Mouse (Mus musculus) heart, embryonic 13.5 days (tissue): ENCODE measurements around the gene Cpn2. TPM values are rescaled to one million over a fixed set of nuclear protein-coding genes. Genes with fewer than 3 reads are reported as not detected.

ENCODE experiments used
- ATAC-seq: fragments of 200-750 bp; cut with Nextera tagmentation; 2 replicates; pipeline ENCODE4 v1.8.0; 2017; ENCODE audit warnings: moderate TSS enrichment; ENCODE audit not compliant: insufficient number of reproducible peaks, low FRiP score, low TSS enrichment; ENCODE audit errors: extremely low read depth
- H3K27ac ChIP-seq: fragments of 300-500 bp; sonication (generic); replicated peaks from 2 replicates; pipeline ENCODE4 v1.5.1; 2015; ENCODE audit warnings: moderate library complexity, mild to moderate bottlenecking, inconsistent platforms
- H3K27me3 ChIP-seq: fragments of 300-500 bp; sonication (generic); replicated peaks from 2 replicates; pipeline ENCODE4 v1.6.1; 2015; ENCODE audit warnings: mild to moderate bottlenecking, inconsistent platforms
- H3K36me3 ChIP-seq: fragments of 300-500 bp; sonication (generic); 2 replicates; pipeline ENCODE4 v1.6.1; 2015; ENCODE audit warnings: mild to moderate bottlenecking, inconsistent platforms
- H3K4me1 ChIP-seq: fragments of 300-500 bp; sonication (generic); 2 replicates; pipeline ENCODE4 v1.6.1; 2015; ENCODE audit warnings: inconsistent platforms
- H3K4me2 ChIP-seq: fragments of 300-500 bp; sonication (generic); 2 replicates; pipeline ENCODE4 v1.6.1; 2015; ENCODE audit warnings: inconsistent platforms, mild to moderate bottlenecking, moderate library complexity
- H3K4me3 ChIP-seq: fragments of 300-500 bp; sonication (generic); 2 replicates; pipeline ENCODE4 v1.5.1; 2015; ENCODE audit warnings: moderate library complexity, mild to moderate bottlenecking, inconsistent platforms
- H3K9ac ChIP-seq: fragments of 300-500 bp; sonication (generic); 2 replicates; pipeline ENCODE4 v1.6.1; 2015; ENCODE audit warnings: inconsistent platforms, mild to moderate bottlenecking, moderate library complexity
- H3K9me3 ChIP-seq: fragments of 300-500 bp; sonication (generic); 2 replicates; pipeline ENCODE4 v1.6.1; 2016; ENCODE audit warnings: inconsistent platforms
- WGBS: fragments of 180-500 bp; shearing (Covaris S2); methylation state at CpG from one replicate; pipeline ENCODE4 v1.1.7; 2015; ENCODE audit warnings: mixed read lengths; 5-methylcytosine and 5-hydroxymethylcytosine counted together
- polyA plus RNA-seq: library from polyadenylated mRNA; unstranded; fragments of >200 nt; fragmentation: Nextera tagmentation; extraction: Ambion mirVana; gene quantifications from 2 replicates; pipeline ENCODE4 v1.2.1, GENCODE M21; 2015

The Cpn2 gene
- polyA plus RNA-seq, 1 experiment from 2014 or later: not detected

DNA sequence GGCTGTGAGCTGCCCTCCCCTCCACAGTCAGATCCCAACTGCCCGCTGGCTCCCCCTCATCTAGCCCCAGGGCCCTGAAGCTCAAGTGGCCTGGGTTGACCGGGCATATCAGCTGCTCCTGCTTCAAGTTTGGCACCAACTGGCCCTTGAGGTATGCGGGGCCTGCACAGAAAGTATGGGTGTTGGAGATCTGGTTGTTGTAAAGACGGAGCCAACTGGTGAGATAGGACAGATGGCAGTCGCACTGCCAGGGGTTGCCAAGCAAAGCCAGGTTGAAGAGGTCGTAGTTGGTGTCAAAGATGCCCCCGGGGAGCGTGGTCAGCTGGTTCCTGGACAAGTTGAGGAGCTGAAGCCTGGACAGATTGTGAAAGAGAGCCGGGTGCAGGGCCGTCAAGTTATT lies 7.9 kb downstream of the Cpn2 start:
- 62% methylated on average over 10 of the region's 10 CpGs for WGBS
- Histone ChIP-seq H3K36me3 (no peaks in the 10 kb centered on the region), H3K9me3 (no peaks in the 10 kb centered on the region), H3K9ac (no peak overlapping the region), H3K27ac (no peak overlapping the region), H3K27me3 (peaks cover 9% of the 10 kb centered on the region), H3K4me1 (peaks cover 12% of the 10 kb centered on the region), H3K4me2 (no peak overlapping the region), H3K4me3 (no peak overlapping the region)
- ATAC-seq: no peak

- 84% methylated on average over 7 of the region's 7 CpGs for WGBS
- H3K4me3 ChIP-seq: no peak overlapping the region
- ATAC-seq: no peak
- H3K36me3 ChIP-seq: no peaks in the 10 kb centered on the region
- no peak overlapping the region for H3K4me2 ChIP-seq
- H3K9me3 ChIP-seq: no peaks in the 10 kb centered on the region
- H3K4me1 ChIP-seq: peaks cover 12% of the 10 kb centered on the region
- H3K27me3 ChIP-seq: peaks cover 7% of the 10 kb centered on the region
- H3K9ac ChIP-seq: no peak overlapping the region
- H3K27ac ChIP-seq: no peak overlapping the region
These were observed 8.9 kb downstream of the Cpn2 start for GRCm38 (mm10) chr16:30258441-30258840.

GRCm38 (mm10) chr16:30257718-30258117 lies 9.6 kb downstream of the Cpn2 start:
- H3K9me3 ChIP-seq: no peaks in the 10 kb centered on the region
- H3K4me2 ChIP-seq: no peak overlapping the region
- H3K9ac ChIP-seq: no peak overlapping the region
- H3K4me1 ChIP-seq: peaks cover 12% of the 10 kb centered on the region
- H3K27me3 ChIP-seq: peaks cover 13% of the 10 kb centered on the region
- 51% methylated on average over 9 of the region's 9 CpGs for WGBS
- H3K4me3 ChIP-seq: no peak overlapping the region
- no peaks in the 10 kb centered on the region for H3K36me3 ChIP-seq
- no peak overlapping the region for H3K27ac ChIP-seq
- ATAC-seq: no peak

- Histone ChIP-seq H3K4me2 (no peak overlapping the region), H3K36me3 (no peaks in the 10 kb centered on the region), H3K27ac (no peak overlapping the region), H3K4me1 (peaks cover 19% of the 10 kb centered on the region), H3K27me3 (peaks cover 27% of the 10 kb centered on the region), H3K4me3 (no peak overlapping the region), H3K9ac (no peak overlapping the region), H3K9me3 (no peaks in the 10 kb centered on the region)
- WGBS: 62% methylated on average over 7 of the region's 7 CpGs
- no peak for ATAC-seq
These were observed 12.2 kb downstream of the Cpn2 start for GRCm38 (mm10) chr16:30255061-30255460.

DNA sequence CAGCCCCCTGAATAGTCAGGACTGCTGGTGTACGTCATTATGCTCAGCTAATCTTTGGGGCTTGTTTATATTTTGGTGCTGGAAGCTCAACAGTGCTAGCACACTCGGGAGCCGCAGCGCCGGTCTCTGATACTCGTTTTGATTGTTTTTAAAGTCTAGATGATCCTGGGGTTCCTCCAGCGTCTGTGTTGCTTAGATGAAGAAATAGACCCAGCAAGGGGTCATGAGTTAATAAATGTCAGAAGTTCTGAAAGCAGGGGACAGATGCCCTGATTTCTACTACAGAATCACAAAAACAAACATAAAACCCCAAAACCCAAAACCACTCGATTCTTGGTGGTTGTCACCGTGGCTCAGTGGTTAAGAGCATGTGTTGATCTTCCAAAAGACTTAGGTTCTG lies 13.4 kb downstream of the Cpn2 start:
- no peaks in the 10 kb centered on the region for H3K9me3 ChIP-seq
- H3K4me2 ChIP-seq: no peak overlapping the region
- WGBS: 60% methylated on average over 9 of the region's 9 CpGs
- H3K4me1 ChIP-seq: peaks cover 19% of the 10 kb centered on the region
- no peak overlapping the region for H3K4me3 ChIP-seq
- no peaks in the 10 kb centered on the region for H3K36me3 ChIP-seq
- no peak for ATAC-seq
- H3K27me3 ChIP-seq: peaks cover 33% of the 10 kb centered on the region
- H3K27ac ChIP-seq: no peak overlapping the region
- no peak overlapping the region for H3K9ac ChIP-seq

DNA sequence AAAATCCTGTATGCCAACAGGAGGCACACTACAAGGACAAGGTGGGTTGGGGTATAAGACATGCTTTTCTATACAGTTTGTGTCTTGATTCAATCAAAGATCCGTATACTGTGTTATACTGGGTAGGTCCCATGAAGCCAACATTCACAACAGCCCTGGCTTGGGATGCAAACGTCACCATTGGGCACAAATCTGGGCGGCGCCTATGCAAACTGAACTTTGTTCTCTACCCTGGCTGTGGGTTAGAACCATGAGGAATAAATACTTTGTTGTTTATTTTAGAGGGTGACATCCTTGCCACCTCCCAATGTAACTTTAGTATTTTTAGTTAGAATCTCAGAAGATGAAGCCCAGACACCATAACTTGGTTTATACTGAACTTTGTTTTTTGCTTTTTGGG lies 13.9 kb downstream of the Cpn2 start:
- ATAC-seq: no peak

DNA sequence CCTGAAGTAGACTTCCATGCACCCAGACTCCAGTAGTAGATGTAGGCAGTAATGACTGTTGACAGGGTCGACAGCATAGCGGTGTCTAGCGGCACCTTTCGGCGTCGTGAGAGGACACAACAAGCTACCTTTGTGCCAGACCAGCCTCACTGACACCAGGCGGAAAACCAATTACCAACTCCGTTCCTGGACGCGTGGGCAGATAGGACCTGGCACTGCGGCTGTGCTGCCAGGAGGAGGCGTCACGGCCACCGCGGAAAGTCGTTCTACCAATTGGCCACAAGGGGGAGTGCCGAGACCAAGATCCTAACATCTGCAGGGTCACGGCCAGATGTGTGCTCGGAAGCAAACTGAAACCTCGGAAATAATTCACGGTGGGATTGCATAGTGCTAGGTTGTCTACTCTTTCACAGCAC lies 15.3 kb downstream of the Cpn2 start:
- Histone ChIP-seq H3K4me1 (peaks cover 19% of the 10 kb centered on the region), H3K4me2 (peak overlapping the region; percentile 65), H3K4me3 (peak overlapping the region; percentile 36), H3K9ac (peak overlapping the region; percentile 45), H3K27me3 (peaks cover 33% of the 10 kb centered on the region), H3K36me3 (no peaks in the 10 kb centered on the region), H3K27ac (no peak overlapping the region), H3K9me3 (no peaks in the 10 kb centered on the region)
- 2% methylated on average over 21 of the region's 21 CpGs for WGBS
- ATAC-seq: no peak

More for the DNA sequence above, 13.9 kb downstream of the Cpn2 start:
- peaks cover 33% of the 10 kb centered on the region for H3K27me3 ChIP-seq
- H3K4me2 ChIP-seq: no peak overlapping the region
- H3K4me3 ChIP-seq: no peak overlapping the region
- no peaks in the 10 kb centered on the region for H3K9me3 ChIP-seq
- H3K4me1 ChIP-seq: peaks cover 22% of the 10 kb centered on the region
- no peak overlapping the region for H3K27ac ChIP-seq
- 79% methylated on average over 4 of the region's 4 CpGs for WGBS
- no peaks in the 10 kb centered on the region for H3K36me3 ChIP-seq
- H3K9ac ChIP-seq: no peak overlapping the region

GRCm38 (mm10) chr16:30244037-30244700 lies 23.1 kb downstream of the Cpn2 start:
- no peak for ATAC-seq
- Histone ChIP-seq H3K27me3 (peaks cover 29% of the 10 kb centered on the region), H3K4me1 (peaks cover 25% of the 10 kb centered on the region), H3K4me3 (no peak overlapping the region), H3K9ac (no peak overlapping the region), H3K27ac (no peak overlapping the region), H3K4me2 (no peak overlapping the region), H3K36me3 (no peaks in the 10 kb centered on the region), H3K9me3 (no peaks in the 10 kb centered on the region)
- WGBS: 61% methylated on average over 12 of the region's 12 CpGs

GRCm38 (mm10) chr16:30241623-30242022 lies 25.7 kb downstream of the Cpn2 start:
- Histone ChIP-seq H3K9me3 (no peaks in the 10 kb centered on the region), H3K4me3 (no peak overlapping the region), H3K9ac (peak overlapping the region; percentile 29; the same call in 1 of the 2 replicates), H3K27ac (no peak overlapping the region), H3K4me1 (peaks cover 27% of the 10 kb centered on the region), H3K36me3 (no peaks in the 10 kb centered on the region), H3K4me2 (peak overlapping the region; percentile 52), H3K27me3 (peaks cover 55% of the 10 kb centered on the region)
- WGBS: 10% methylated on average over 2 of the region's 2 CpGs
- no peak for ATAC-seq

DNA sequence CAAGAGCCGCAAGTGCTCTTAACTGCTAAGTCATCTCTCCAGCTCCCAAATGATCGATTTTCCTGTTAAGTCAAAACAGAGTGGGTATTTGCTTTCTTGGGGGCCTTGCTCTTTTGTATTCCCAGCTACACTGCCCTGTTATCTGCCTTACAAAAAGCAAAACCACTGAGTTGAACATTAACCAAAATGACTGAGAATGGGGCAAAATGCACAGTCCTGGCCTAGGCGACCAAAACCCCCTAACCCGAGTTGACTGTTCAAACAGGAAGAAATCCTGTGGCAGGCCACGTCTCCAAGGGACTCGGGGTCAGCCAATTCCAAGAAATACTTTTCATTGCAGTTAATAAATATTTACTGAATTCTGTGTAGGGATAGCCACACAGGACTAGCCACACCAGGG lies 28.5 kb downstream of the Cpn2 start:
- H3K9ac ChIP-seq: no peak overlapping the region
- no peak overlapping the region for H3K4me3 ChIP-seq
- no peak overlapping the region for H3K27ac ChIP-seq
- H3K4me2 ChIP-seq: no peak overlapping the region
- H3K27me3 ChIP-seq: peaks cover 74% of the 10 kb centered on the region
- no peaks in the 10 kb centered on the region for H3K9me3 ChIP-seq
- WGBS: 76% methylated on average over 6 of the region's 6 CpGs
- peaks cover 46% of the 10 kb centered on the region for H3K4me1 ChIP-seq
- H3K36me3 ChIP-seq: no peaks in the 10 kb centered on the region
- ATAC-seq: no peak

DNA sequence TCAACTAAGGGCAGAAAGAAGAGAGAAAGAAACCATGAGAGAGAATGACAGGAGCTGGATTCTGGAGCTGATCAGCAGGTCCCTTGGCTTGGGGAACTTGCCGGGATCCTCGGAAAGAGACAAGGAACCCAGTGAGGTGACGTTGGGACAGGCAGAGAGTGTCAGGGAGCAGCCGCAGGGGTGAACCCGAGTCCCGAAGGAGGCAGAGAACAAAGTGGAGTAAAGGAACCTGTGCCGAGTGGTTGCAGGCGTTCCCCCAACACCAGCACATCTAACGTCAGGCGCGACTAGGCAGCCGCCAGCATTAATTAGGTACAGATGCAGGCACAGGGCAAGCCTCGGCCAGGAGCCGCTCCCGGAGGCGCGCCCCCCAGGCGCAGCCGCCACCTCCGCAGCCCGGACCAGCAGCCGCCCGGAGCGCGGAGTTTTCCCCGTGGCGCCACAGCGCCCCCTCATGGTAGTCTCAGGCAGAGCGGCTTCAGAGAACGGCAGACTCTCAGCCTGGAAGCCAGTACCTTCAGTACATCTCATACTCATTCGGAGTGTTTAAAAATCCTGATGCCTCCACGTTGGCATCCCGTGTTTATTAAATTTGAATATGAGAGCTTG lies 31.1 kb downstream of the Cpn2 start:
- ATAC-seq: 0 out of 2 replicates have a peak, but pooled peaks have one; percentile 11
- WGBS: 2% methylated on average over 33 of the region's 33 CpGs
- peaks cover 79% of the 10 kb centered on the region for H3K27me3 ChIP-seq

DNA sequence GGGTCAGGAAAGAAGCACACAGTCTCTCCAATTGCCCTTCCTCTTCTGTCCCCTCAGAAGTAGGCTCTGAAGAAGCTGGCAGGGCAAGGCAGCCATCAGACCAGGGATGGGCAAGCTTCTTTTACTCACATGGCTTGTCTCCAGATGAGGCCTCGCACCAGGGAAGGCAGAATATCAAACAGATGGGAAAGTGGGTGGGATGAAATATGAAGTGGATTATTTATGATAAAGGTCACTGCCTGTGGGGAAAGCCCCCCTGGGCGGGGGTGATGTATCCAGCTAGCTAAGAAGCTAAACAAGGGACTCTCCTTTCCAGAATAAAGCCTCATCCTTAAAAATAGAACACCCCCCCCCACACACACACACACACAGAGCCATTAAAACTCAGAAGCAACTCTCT lies 31.7 kb downstream of the Cpn2 start:
- Histone ChIP-seq H3K27me3 (peaks cover 76% of the 10 kb centered on the region), H3K27ac (no peak overlapping the region)
- 47% methylated on average over 2 of the region's 2 CpGs for WGBS

More for the DNA sequence above, 31.1 kb downstream of the Cpn2 start:
- no peaks in the 10 kb centered on the region for H3K9me3 ChIP-seq
- H3K4me3 ChIP-seq: peak overlapping the region; percentile 53
- H3K36me3 ChIP-seq: no peaks in the 10 kb centered on the region
- H3K27ac ChIP-seq: no peak overlapping the region
- H3K4me2 ChIP-seq: peak overlapping the region; percentile 83
- H3K9ac ChIP-seq: peak overlapping the region; percentile 76
- H3K4me1 ChIP-seq: peaks cover 28% of the 10 kb centered on the region

More for the DNA sequence above, 31.7 kb downstream of the Cpn2 start:
- peak overlapping the region; percentile 76; the same call in 1 of the 2 replicates for H3K9ac ChIP-seq
- H3K9me3 ChIP-seq: no peaks in the 10 kb centered on the region
- H3K36me3 ChIP-seq: no peaks in the 10 kb centered on the region
- peak overlapping the region; percentile 53; the same call in 1 of the 2 replicates for H3K4me3 ChIP-seq
- H3K4me2 ChIP-seq: peak overlapping the region; percentile 83
- no peak for ATAC-seq
- H3K4me1 ChIP-seq: peaks cover 27% of the 10 kb centered on the region
